In the genomic region with DNA sequence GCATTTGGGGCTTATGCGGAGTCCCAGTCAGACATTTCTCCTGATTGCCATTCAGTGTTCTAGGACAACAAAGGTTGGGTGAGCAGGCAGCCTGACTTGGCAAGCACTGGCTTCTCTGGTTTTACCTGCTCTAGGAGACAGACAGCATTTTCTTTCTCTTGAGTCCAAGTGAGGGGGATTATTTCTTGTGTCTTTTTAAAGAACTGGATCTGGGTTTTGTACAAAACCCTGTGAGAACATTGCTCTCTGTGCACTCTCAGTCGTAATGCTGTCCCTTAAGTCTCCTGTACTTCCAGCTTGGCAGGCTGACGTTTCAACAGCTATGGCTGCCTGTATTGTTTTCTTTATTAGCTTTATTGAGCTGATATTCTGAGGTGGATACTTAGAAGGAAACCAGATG, we compare ENCODE assay signal across 16 mouse cellular contexts. TPM values are rescaled to one million over a fixed set of nuclear protein-coding genes. Genes with fewer than 3 reads are reported as not detected.
A peak's percentile ranks its signal among the peaks of the same experiment; 100 is the strongest.
DNase-seq lines count a peak whose midpoint lies in the region; ATAC-seq and TF ChIP-seq lines count a peak whose summit lies in the region.
"Had no signal": no experiment of that assay in that cellular context is flagged by ENCODE, and none has a peak within 500 bp of the region (broad histone marks: within the 10 kb centered on the region; RNA-seq: fewer than 3 reads in every experiment).

No protein-coding gene starts in this region.

- no peaks in the 10 kb centered on the region for H3K9me3 ChIP-seq in intestine, embryonic 14.5 days (ENCODE audit: control insufficient read depth, low read length)
- H3K9me3 ChIP-seq in intestine, embryonic 15.5 days, result no peaks in the 10 kb centered on the region
- no peaks in the 10 kb centered on the region for H3K9me3 ChIP-seq in hindbrain, postnatal 0 days (ENCODE audit: low read length)
- H3K9me3 ChIP-seq in lung, postnatal 0 days (ENCODE audit: low read length), result no peaks in the 10 kb centered on the region
- H3K9me3 ChIP-seq: embryonic facial prominence, embryonic 15.5 days; heart, embryonic 13.5 days had no signal

- ATAC-seq in intestine, embryonic 14.5 days (replicated peaks; ENCODE audit: low FRiP score, low TSS enrichment, low read depth), result 0 out of 2 replicates have a peak, but pooled peaks have one; percentile 9
- ATAC-seq in intestine, embryonic 15.5 days, result peak; percentile 14; the same call in 1 of the 2 replicates
- ATAC-seq in hindbrain, postnatal 0 days, result no peak
- no peak for ATAC-seq in lung, postnatal 0 days

- no peak overlapping the region for H3K4me2 ChIP-seq in intestine, embryonic 14.5 days (ENCODE audit: low read length)
- H3K4me2 ChIP-seq in intestine, embryonic 15.5 days (replicated peaks), result no peak overlapping the region
- no peak overlapping the region for H3K4me2 ChIP-seq in hindbrain, postnatal 0 days (ENCODE audit: low read depth, low read length)
- H3K4me2 ChIP-seq in lung, postnatal 0 days (replicated peaks; ENCODE audit: low read depth, low read length), result no peak overlapping the region
- H3K4me2 ChIP-seq: embryonic facial prominence, embryonic 15.5 days; heart, embryonic 13.5 days; hindbrain, embryonic 14.5 days had no signal

- no peak overlapping the region; the same call in 1 of the 2 replicates for H3K27ac ChIP-seq in kidney, adult 2 months (ENCODE audit: insufficient read depth, low read depth, low read length)
- no peak overlapping the region for H3K27ac ChIP-seq in intestine, embryonic 14.5 days (ENCODE audit: low read depth)
- H3K27ac ChIP-seq in intestine, embryonic 15.5 days, result peak overlapping the region; percentile 23
- peak overlapping the region; percentile 14; the same call in 1 of the 2 replicates for H3K27ac ChIP-seq in small intestine, adult 2 months (ENCODE audit: insufficient read depth, low read depth, low read length)
- no peak overlapping the region for H3K27ac ChIP-seq in hindbrain, postnatal 0 days
- no peak overlapping the region for H3K27ac ChIP-seq in lung, postnatal 0 days (ENCODE audit: low read length)
- H3K27ac ChIP-seq: embryonic facial prominence, embryonic 15.5 days; gastrocnemius, adult 2 months; heart, embryonic 13.5 days; hindbrain, embryonic 14.5 days had no signal

- H3K9ac ChIP-seq in intestine, embryonic 14.5 days (ENCODE audit: low read length), result no peak overlapping the region
- H3K9ac ChIP-seq in intestine, embryonic 15.5 days, result no peak overlapping the region
- no peak overlapping the region for H3K9ac ChIP-seq in hindbrain, postnatal 0 days (replicated peaks; ENCODE audit: low read length)
- no peak overlapping the region for H3K9ac ChIP-seq in lung, postnatal 0 days (replicated peaks; ENCODE audit: low read depth)
- H3K9ac ChIP-seq: embryonic facial prominence, embryonic 15.5 days; forebrain, postnatal 0 days; heart, embryonic 13.5 days; hindbrain, embryonic 14.5 days had no signal

- H3K36me3 ChIP-seq in kidney, adult 2 months (ENCODE audit: control insufficient read depth, insufficient read depth, low read length), result peaks cover 6% of the 10 kb centered on the region; the same call in 1 of the 2 replicates
- peaks cover 24% of the 10 kb centered on the region for H3K36me3 ChIP-seq in intestine, embryonic 14.5 days (ENCODE audit: control insufficient read depth, insufficient read depth, low read length)
- 0 out of 2 replicates have a peak, but pooled peaks cover 7% of the 10 kb centered on the region for H3K36me3 ChIP-seq in intestine, embryonic 15.5 days
- peaks cover 26% of the 10 kb centered on the region for H3K36me3 ChIP-seq in small intestine, adult 2 months (ENCODE audit: control insufficient read depth, insufficient read depth, low read length)
- H3K36me3 ChIP-seq in hindbrain, postnatal 0 days (ENCODE audit: insufficient read depth, low read length), result no peaks in the 10 kb centered on the region
- H3K36me3 ChIP-seq in lung, postnatal 0 days (ENCODE audit: insufficient read depth, low read length), result peaks cover 9% of the 10 kb centered on the region; the same call in 1 of the 2 replicates

- H3K4me1 ChIP-seq in kidney, adult 2 months (ENCODE audit: control insufficient read depth, insufficient read depth, low read length), result peaks cover 7% of the 10 kb centered on the region; the same call in 1 of the 2 replicates
- H3K4me1 ChIP-seq in intestine, embryonic 14.5 days (replicated peaks; ENCODE audit: control insufficient read depth, insufficient read depth, low read length), result 0 out of 2 replicates have a peak, but pooled peaks cover 5% of the 10 kb centered on the region
- no peaks in the 10 kb centered on the region for H3K4me1 ChIP-seq in intestine, embryonic 15.5 days (replicated peaks)
- H3K4me1 ChIP-seq in small intestine, adult 2 months (ENCODE audit: control insufficient read depth, insufficient read depth, insufficient read length, low read length), result peaks cover 9% of the 10 kb centered on the region
- no peaks in the 10 kb centered on the region for H3K4me1 ChIP-seq in hindbrain, postnatal 0 days (ENCODE audit: insufficient read depth, low read length)
- H3K4me1 ChIP-seq in lung, postnatal 0 days (ENCODE audit: insufficient read depth, low read depth, low read length), result no peaks in the 10 kb centered on the region
- H3K4me1 ChIP-seq: embryonic facial prominence, embryonic 15.5 days had no signal

- TF ChIP-seq CTCF in kidney, adult 2 months (conservative IDR thresholded peaks at IDR 0.05; ENCODE audit: insufficient read depth, insufficient read length, low read depth, low read length), result no peak
- no peak for TF ChIP-seq CTCF in small intestine, adult 2 months (IDR thresholded peaks at IDR 0.05; ENCODE audit: extremely low read depth, insufficient read length, insufficient replicate concordance, low read depth, low read length)
- no peak for TF ChIP-seq CTCF in hindbrain, postnatal 0 days (IDR thresholded peaks at IDR 0.05; ENCODE audit: low read depth)
- no peak for TF ChIP-seq CTCF in lung, postnatal 0 days (IDR thresholded peaks at IDR 0.05)

- H3K4me3 ChIP-seq in kidney, adult 2 months (ENCODE audit: insufficient read depth, low read depth, low read length), result no peak overlapping the region
- H3K4me3 ChIP-seq in intestine, embryonic 14.5 days (ENCODE audit: low read depth, low read length), result no peak overlapping the region
- no peak overlapping the region for H3K4me3 ChIP-seq in intestine, embryonic 15.5 days (replicated peaks)
- H3K4me3 ChIP-seq in small intestine, adult 2 months (ENCODE audit: low read depth, low read length), result no peak overlapping the region
- no peak overlapping the region for H3K4me3 ChIP-seq in hindbrain, postnatal 0 days (ENCODE audit: low read length)
- H3K4me3 ChIP-seq in lung, postnatal 0 days (ENCODE audit: low read depth, low read length), result no peak overlapping the region
- H3K4me3 ChIP-seq: embryonic facial prominence, embryonic 15.5 days; gastrocnemius, adult 2 months; heart, embryonic 13.5 days had no signal

- 69% methylated on average over 3 of the region's 3 CpGs for WGBS in kidney, adult 2 months
- 65% methylated on average over 3 of the region's 3 CpGs for WGBS in intestine, embryonic 14.5 days
- WGBS in intestine, embryonic 15.5 days, result 52% methylated on average over 3 of the region's 3 CpGs
- WGBS in small intestine, adult 2 months, result 60% methylated on average over 3 of the region's 3 CpGs
- 75% methylated on average over 3 of the region's 3 CpGs for WGBS in hindbrain, postnatal 0 days
- 88% methylated on average over 3 of the region's 3 CpGs for WGBS in lung, postnatal 0 days

- TF ChIP-seq POLR2A in kidney, adult 2 months (IDR thresholded peaks at IDR 0.05; ENCODE audit: low read depth, low read length), result no peak
- TF ChIP-seq POLR2A in small intestine, adult 2 months (IDR thresholded peaks at IDR 0.05; ENCODE audit: low read depth, low read length), result no peak

- H3K27me3 ChIP-seq in kidney, adult 2 months (replicated peaks; ENCODE audit: control insufficient read depth, insufficient read depth, low read length), result no peaks in the 10 kb centered on the region
- H3K27me3 ChIP-seq in intestine, embryonic 14.5 days (replicated peaks; ENCODE audit: control insufficient read depth, insufficient read depth, low read length), result no peaks in the 10 kb centered on the region
- no peaks in the 10 kb centered on the region for H3K27me3 ChIP-seq in intestine, embryonic 15.5 days (replicated peaks)
- no peaks in the 10 kb centered on the region for H3K27me3 ChIP-seq in small intestine, adult 2 months (ENCODE audit: control insufficient read depth, insufficient read depth, low read length)
- no peaks in the 10 kb centered on the region for H3K27me3 ChIP-seq in hindbrain, postnatal 0 days (ENCODE audit: insufficient read depth, low read length)
- no peaks in the 10 kb centered on the region for H3K27me3 ChIP-seq in lung, postnatal 0 days (replicated peaks; ENCODE audit: insufficient read depth, low read length)
- H3K27me3 ChIP-seq: embryonic facial prominence, embryonic 15.5 days; heart, embryonic 13.5 days had no signal

- peak; percentile 27 for DNase-seq in kidney, adult 2 months
- DNase-seq in kidney, adult 11 months, result no peak
- peak; percentile 46 for DNase-seq in intestine, embryonic 14.5 days (ENCODE audit: low spot score)
- DNase-seq in adrenal gland, postnatal 14 days, result no peak
- no peak for DNase-seq in hindbrain, postnatal 0 days (ENCODE audit: low spot score)
- no peak for DNase-seq in lung, postnatal 0 days (ENCODE audit: low spot score)
- DNase-seq: adrenal gland, postnatal 25 days; cerebellum, adult 11-12 months; gastrocnemius, adult 2 months; gastrocnemius, postnatal 14 days had no signal

- TF ChIP-seq EP300 in lung, postnatal 0 days (IDR thresholded peaks at IDR 0.05), result no peak

RNA-seq across cellular contexts. Expression of a gene that starts 55.0 kb away (rescaled TPM):
- polyA plus RNA-seq in kidney, adult 2 months (2012; rRNA removed), result 3.4 and 4.7 TPM in 2 replicates
- 3.6 and 4.1 TPM in 2 replicates for polyA plus RNA-seq in intestine, embryonic 14.5 days (2014; fragmentation: Nextera tagmentation; extraction: Ambion mirVana)
- 2.3 and 2.4 TPM in 2 replicates for polyA plus RNA-seq in intestine, embryonic 15.5 days (2015; fragmentation: Nextera tagmentation; extraction: Ambion mirVana)
- 0.57 and 1.0 TPM in 2 replicates for polyA plus RNA-seq in small intestine, adult 2 months (2012; rRNA removed)
- 3.1 and 4.1 TPM in 2 replicates for total RNA-seq in adrenal gland, postnatal 14 days (2021)
- 44.7 and 45.3 TPM in 2 replicates for total RNA-seq in hindbrain, postnatal 0 days (2014; rRNA removed)
- polyA plus RNA-seq in hindbrain, postnatal 0 days (2015; fragmentation: Nextera tagmentation; extraction: Ambion mirVana), result 9.8 and 11.6 TPM in 2 replicates
- polyA plus RNA-seq in lung, postnatal 0 days (2015; fragmentation: Nextera tagmentation; extraction: Ambion mirVana), result 1.2 and 1.4 TPM in 2 replicates

RNA-seq across cellular contexts. Expression of a gene that starts 58.9 kb away (rescaled TPM):
- polyA plus RNA-seq in kidney, adult 2 months (2012; rRNA removed), result 11.5 and 12.5 TPM in 2 replicates
- 14.7 and 15.7 TPM in 2 replicates for polyA plus RNA-seq in intestine, embryonic 14.5 days (2014; fragmentation: Nextera tagmentation; extraction: Ambion mirVana)
- polyA plus RNA-seq in intestine, embryonic 15.5 days (2015; fragmentation: Nextera tagmentation; extraction: Ambion mirVana), result 19.2 and 20.3 TPM in 2 replicates
- 5.9 and 13.0 TPM in 2 replicates for polyA plus RNA-seq in small intestine, adult 2 months (2012; rRNA removed)
- total RNA-seq in adrenal gland, postnatal 14 days (2021), result 31.6 and 31.9 TPM in 2 replicates
- total RNA-seq in hindbrain, postnatal 0 days (2014; rRNA removed), result 18.5 and 21.7 TPM in 2 replicates
- polyA plus RNA-seq in hindbrain, postnatal 0 days (2015; fragmentation: Nextera tagmentation; extraction: Ambion mirVana), result 10.3 and 10.5 TPM in 2 replicates
- 16.5 and 17.3 TPM in 2 replicates for polyA plus RNA-seq in lung, postnatal 0 days (2015; fragmentation: Nextera tagmentation; extraction: Ambion mirVana)

Comparison
In these comparisons a context has a peak if more than half of its experiments do, and no peak if none do; other contexts are left out.
1. DNase-seq: peak in kidney, adult 2 months (single experiment) and intestine, embryonic 14.5 days (single experiment); none in kidney, adult 11 months (single experiment), adrenal gland, postnatal 14 days (single experiment), hindbrain, postnatal 0 days (single experiment) and lung, postnatal 0 days (single experiment).
2. H3K27ac ChIP-seq: peak in intestine, embryonic 15.5 days (single experiment) and small intestine, adult 2 months (single experiment); none in kidney, adult 2 months (single experiment), intestine, embryonic 14.5 days (single experiment), hindbrain, postnatal 0 days (single experiment) and lung, postnatal 0 days (single experiment).
3. ATAC-seq: peak in intestine, embryonic 14.5 days (single experiment) and intestine, embryonic 15.5 days (single experiment); none in hindbrain, postnatal 0 days (single experiment) and lung, postnatal 0 days (single experiment).